Mouse (Mus musculus) CH12.LX (cell line): Measurements from ENCODE around the gene Myt1l. TPM values are rescaled to one million over a fixed set of nuclear protein-coding genes. Genes with fewer than 3 reads are reported as not detected.

ENCODE experiments used
- DNase-seq: peaks from one replicate; pipeline ENCODE4 v3.0.0-alpha.2; 2013; ENCODE audit errors: extremely low read depth
- H3K27ac ChIP-seq: 2 replicates; pipeline ENCODE4 v1.5.1; 2012; ENCODE audit warnings: low read depth, mild to moderate bottlenecking, control low read depth, moderate library complexity; ENCODE audit not compliant: insufficient read depth
- H3K27me3 ChIP-seq: replicated peaks from 2 replicates; pipeline ENCODE3; 2012; ENCODE audit warnings: inconsistent platforms
- H3K36me3 ChIP-seq, 2 experiments: replicated peaks in 1 of 2; 2 replicates each; pipeline versions ENCODE3 to v1.6.1; 2012; ENCODE audit warnings: inconsistent platforms in 1 of 2, low read length in 1 of 2, mild to moderate bottlenecking in 1 of 2, mixed read lengths in 1 of 2, moderate library complexity in 1 of 2; ENCODE audit not compliant: control insufficient read depth in 1 of 2, insufficient read depth in 1 of 2
- H3K4me1 ChIP-seq, 2 experiments: 2 replicates each; pipeline ENCODE4 v1.6.1; 2012; ENCODE audit warnings: inconsistent platforms in 1 of 2, moderate library complexity in 1 of 2; ENCODE audit not compliant: insufficient read depth in 2 of 2, control insufficient read depth in 1 of 2
- H3K4me2 ChIP-seq: 2 replicates; pipeline ENCODE4 v1.6.1; 2012; ENCODE audit warnings: low read depth, mild to moderate bottlenecking, control low read depth; ENCODE audit not compliant: poor library complexity, insufficient read depth, severe bottlenecking
- H3K4me3 ChIP-seq, 3 experiments: fragments of 150-350 bp in 1 of 3; sonication (generic) in 1 of 3; replicated peaks in 1 of 3; 2 replicates each; pipeline versions ENCODE3 to v1.5.1; 2011 to 2012; ENCODE audit warnings: low read depth in 2 of 3, low read length in 2 of 3, mild to moderate bottlenecking in 2 of 3, moderate library complexity in 2 of 3, control low read depth in 1 of 3, improper control_type of control experiment in 1 of 3, inconsistent platforms in 1 of 3, mixed read lengths in 1 of 3; ENCODE audit not compliant: poor library complexity in 1 of 3
- H3K79me2 ChIP-seq: replicated peaks from 2 replicates; pipeline ENCODE4 v1.6.1; 2012; ENCODE audit warnings: mild to moderate bottlenecking, moderate library complexity; ENCODE audit not compliant: control insufficient read depth, poor library complexity, insufficient read depth, severe bottlenecking; ENCODE audit errors: extremely low read depth
- H3K9ac ChIP-seq: 2 replicates; pipeline ENCODE4 v1.6.1; 2012; ENCODE audit warnings: low read depth, mild to moderate bottlenecking, control low read depth, moderate library complexity; ENCODE audit not compliant: insufficient read depth
- H3K9me3 ChIP-seq: replicated peaks from 2 replicates; pipeline ENCODE3; 2012; ENCODE audit warnings: low read length, inconsistent platforms, mixed read lengths
- BHLHE40 ChIP-seq: IDR thresholded peaks from 2 replicates; pipeline ENCODE4 v1.6.1; 2011; ENCODE audit warnings: mild to moderate bottlenecking, low read depth, low read length, improper control_type of control experiment
- CHD1 ChIP-seq: IDR thresholded peaks from 2 replicates; pipeline ENCODE4 v1.6.1; 2012; ENCODE audit warnings: low read depth, low read length, improper control_type of control experiment, inconsistent platforms
- E2F4 ChIP-seq: IDR thresholded peaks from 2 replicates; pipeline ENCODE4 v1.6.1; 2011; ENCODE audit warnings: low read depth, low read length, improper control_type of control experiment; ENCODE audit not compliant: insufficient replicate concordance
- ELF1 ChIP-seq: IDR thresholded peaks from 2 replicates; pipeline ENCODE4 v1.6.1; 2014; ENCODE audit warnings: low read depth, mild to moderate bottlenecking, inconsistent platforms, low read length, improper control_type of control experiment
- EP300 ChIP-seq: IDR thresholded peaks from 2 replicates; pipeline ENCODE4 v1.6.1; 2011; ENCODE audit warnings: low read length, improper control_type of control experiment
- ETS1 ChIP-seq: conservative IDR thresholded peaks from 2 replicates; pipeline ENCODE4 v1.6.1; 2012; ENCODE audit warnings: low read depth, mild to moderate bottlenecking, inconsistent platforms, low read length, improper control_type of control experiment, moderate library complexity
- MAZ ChIP-seq: IDR thresholded peaks from 2 replicates; pipeline ENCODE4 v1.6.1; 2012; ENCODE audit warnings: low read depth, mild to moderate bottlenecking, inconsistent platforms, low read length, improper control_type of control experiment, moderate library complexity
- MXI1 ChIP-seq: IDR thresholded peaks from 2 replicates; pipeline ENCODE4 v1.6.1; 2011; ENCODE audit warnings: mild to moderate bottlenecking, low read depth, low read length, improper control_type of control experiment
- NRF1 ChIP-seq: IDR thresholded peaks from 2 replicates; pipeline ENCODE4 v1.6.1; 2014; ENCODE audit warnings: low read depth, mild to moderate bottlenecking, inconsistent platforms, low read length, improper control_type of control experiment, moderate library complexity
- POLR2AphosphoS2 ChIP-seq: IDR thresholded peaks from 2 replicates; pipeline ENCODE4 v1.6.1; 2011; ENCODE audit warnings: low read depth, low read length, improper control_type of control experiment
- RAD21 ChIP-seq: IDR thresholded peaks from 2 replicates; pipeline ENCODE4 v1.6.1; 2011; ENCODE audit warnings: low read depth, mild to moderate bottlenecking, low read length, improper control_type of control experiment, moderate library complexity
- RCOR1 ChIP-seq: conservative IDR thresholded peaks from 2 replicates; pipeline ENCODE4 v1.6.1; 2012; ENCODE audit warnings: low read depth, mild to moderate bottlenecking, inconsistent platforms, low read length, improper control_type of control experiment
- SMC3 ChIP-seq: IDR thresholded peaks from 2 replicates; pipeline ENCODE4 v1.6.1; 2011; ENCODE audit warnings: low read depth, low read length, improper control_type of control experiment
- TBP ChIP-seq: conservative IDR thresholded peaks from 2 replicates; pipeline ENCODE4 v1.6.1; 2011; ENCODE audit warnings: low read depth, low read length, improper control_type of control experiment
- UBTF ChIP-seq: IDR thresholded peaks from 2 replicates; pipeline ENCODE4 v1.6.1; 2012; ENCODE audit warnings: low read depth, mild to moderate bottlenecking, inconsistent platforms, low read length, improper control_type of control experiment, moderate library complexity
- USF2 ChIP-seq: conservative IDR thresholded peaks from 2 replicates; pipeline ENCODE4 v1.6.1; 2011; ENCODE audit warnings: low read depth, low read length, improper control_type of control experiment
- ZMIZ1 ChIP-seq: IDR thresholded peaks from 2 replicates; pipeline ENCODE4 v1.6.1; 2012; ENCODE audit warnings: low read depth, mild to moderate bottlenecking, inconsistent platforms, low read length, improper control_type of control experiment
- dilution Hi-C: fragments of 300-500 bp; cut with MboI; formaldehyde crosslinking; loops from 2 replicates; pipeline ENCODE4 v1.14.3; 2020; ENCODE audit warnings: low sequenced_read_pairs; ENCODE audit not compliant: extremely low pct_unique_long_range_greater_than_20kb, extremely low pct_ligation_motif_present
- in situ Hi-C: fragments of 300-500 bp; cut with MboI; formaldehyde crosslinking; loops from 3 replicates; pipeline ENCODE4 v1.14.3; 2019; ENCODE audit warnings: low sequenced_read_pairs, low pct_ligation_motif_present, low pct_unique_long_range_greater_than_20kb, mixed read lengths
- polyA plus RNA-seq: library from polyadenylated mRNA; unstranded; fragments of >175 nt; gene quantifications from 2 replicates; pipeline ENCODE4 v1.2.1, GENCODE M21; 2012; ENCODE audit warnings: low read depth; ENCODE audit not compliant: insufficient read length
- total RNA-seq, 2 experiments: library from RNA; depleted of rRNA; stranded (reverse); fragments of 300-350 nt in 1 of 2; fragments of >200 nt in 1 of 2; gene quantifications; 2 replicates each; pipeline ENCODE4 v1.2.3; 2012 to 2014

The Myt1l gene
- total and polyA plus RNA-seq, 3 experiments: 0.31 to 1.1 TPM; not detected in 1

- Histone ChIP-seq H3K27me3 (no peaks in the 10 kb centered on the region), H3K36me3 (no peaks in the 10 kb centered on the region), H3K27ac (no peak overlapping the region), H3K79me2 (no peaks in the 10 kb centered on the region), H3K4me3 (no peak overlapping the region), H3K4me2 (no peak overlapping the region), H3K9ac (no peak overlapping the region), H3K9me3 (no peaks in the 10 kb centered on the region), H3K4me1 (no peaks in the 10 kb centered on the region)
- dilution Hi-C loops: no loop called here
- DNase-seq: no peak
- in situ Hi-C loops: no loop called here
- TF ChIP-seq CHD1 (no peak), ZMIZ1 (no peak), TBP (no peak), POLR2AphosphoS2 (no peak), NRF1 (no peak), E2F4 (no peak), UBTF (no peak)
These were observed 244.2 kb downstream of the Myt1l start for GRCm38 (mm10) chr12:29772401-29772800.

DNA sequence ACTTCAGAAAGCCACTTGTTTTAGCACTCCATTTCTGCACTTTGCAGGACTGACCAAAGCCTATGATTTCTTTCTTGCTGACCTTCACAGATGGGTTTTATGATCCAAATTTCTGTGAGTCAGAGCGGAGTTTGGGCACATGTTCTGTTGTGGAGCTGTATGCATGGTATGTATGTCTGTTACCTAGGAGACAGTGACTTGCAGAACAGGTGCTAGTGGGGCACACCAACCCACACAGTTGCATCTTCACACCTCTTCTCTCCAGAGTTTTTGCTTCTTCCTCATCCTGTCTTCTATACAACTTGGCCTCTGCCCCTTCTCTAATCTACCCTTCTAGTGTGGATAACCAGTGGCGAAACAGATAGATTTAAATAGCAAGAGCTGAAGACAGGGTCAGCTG lies 250.7 kb downstream of the Myt1l start:
- DNase-seq: no peak
- no peaks in the 10 kb centered on the region for H3K79me2 ChIP-seq
- H3K4me2 ChIP-seq: no peak overlapping the region
- no peaks in the 10 kb centered on the region for H3K9me3 ChIP-seq
- no peak overlapping the region for H3K27ac ChIP-seq
- H3K36me3 ChIP-seq: no peaks in the 10 kb centered on the region
- H3K9ac ChIP-seq: no peak overlapping the region
- in situ Hi-C loops (no loop called here), dilution Hi-C loops (no loop called here)
- TF ChIP-seq CHD1 (no peak), EP300 (no peak), BHLHE40 (no peak), MAZ (no peak), RAD21 (no peak), USF2 (no peak), ETS1 (no peak), ZMIZ1 (no peak), MXI1 (no peak), RCOR1 (no peak), SMC3 (no peak), ELF1 (no peak)
- no peaks in the 10 kb centered on the region for H3K27me3 ChIP-seq
- no peak overlapping the region for H3K4me3 ChIP-seq
- no peaks in the 10 kb centered on the region for H3K4me1 ChIP-seq
